Mouse (Mus musculus) midbrain, embryonic 10.5 days (tissue): ENCODE results near the gene Ccdc105. TPM values are rescaled to one million over a fixed set of nuclear protein-coding genes. Genes with fewer than 3 reads are reported as not detected.

Experiments
- DNase-seq: peaks from one replicate; pipeline ENCODE4 v3.0.0-alpha.2; 2017; ENCODE audit warnings: low spot score
- H3K27ac ChIP-seq: fragments of 300-500 bp; sonication (generic); replicated peaks from 2 replicates; pipeline ENCODE4 v1.5.1; 2016; ENCODE audit warnings: mild to moderate bottlenecking
- H3K27me3 ChIP-seq: fragments of 300-500 bp; sonication (generic); 2 replicates; pipeline ENCODE4 v1.6.1; 2016; ENCODE audit warnings: low read depth, mild to moderate bottlenecking; ENCODE audit not compliant: poor library complexity, severe bottlenecking
- H3K36me3 ChIP-seq: fragments of 300-500 bp; sonication (generic); 2 replicates; pipeline ENCODE4 v1.6.1; 2016; ENCODE audit warnings: mild to moderate bottlenecking, moderate library complexity
- H3K4me1 ChIP-seq: fragments of 300-500 bp; sonication (generic); 2 replicates; pipeline ENCODE4 v1.6.1; 2016
- H3K4me3 ChIP-seq: fragments of 300-500 bp; sonication (generic); 2 replicates; pipeline ENCODE4 v1.5.1; 2016; ENCODE audit warnings: mild to moderate bottlenecking, moderate library complexity
- H3K9me3 ChIP-seq: fragments of 300-500 bp; sonication (generic); replicated peaks from 2 replicates; pipeline ENCODE4 v1.6.1; 2016; ENCODE audit warnings: mild to moderate bottlenecking
- WGBS: fragments of 180-500 bp; shearing (Covaris S2); methylation state at CpG from one replicate; pipeline ENCODE4 v1.1.7; 2016; 5-methylcytosine and 5-hydroxymethylcytosine counted together
- polyA plus RNA-seq: library from polyadenylated mRNA; unstranded; fragments of >200 nt; fragmentation: Nextera tagmentation; extraction: Ambion mirVana; gene quantifications from 2 replicates; pipeline ENCODE4 v1.2.1, GENCODE M21; 2016

Ccdc105 gene
- polyA plus RNA-seq, 1 experiment from 2014 or later: not detected

GRCm38 (mm10) chr10:78745453-78746232, 7.2 kb downstream of the Ccdc105 start:
- WGBS: 65% methylated on average over 4 of the region's 4 CpGs
- H3K4me3 ChIP-seq: no peak overlapping the region
- no peak for DNase-seq
- H3K9me3 ChIP-seq: no peaks in the 10 kb centered on the region
- H3K27ac ChIP-seq: no peak overlapping the region
- peaks cover 13% of the 10 kb centered on the region for H3K4me1 ChIP-seq
- H3K27me3 ChIP-seq: peaks cover 11% of the 10 kb centered on the region
- H3K36me3 ChIP-seq: no peaks in the 10 kb centered on the region

GRCm38 (mm10) chr10:78743721-78744120, 9.1 kb downstream of the Ccdc105 start:
- no peaks in the 10 kb centered on the region for H3K9me3 ChIP-seq
- DNase-seq: no peak
- H3K27ac ChIP-seq: no peak overlapping the region
- H3K4me3 ChIP-seq: no peak overlapping the region
- no peaks in the 10 kb centered on the region for H3K36me3 ChIP-seq
- H3K4me1 ChIP-seq: peaks cover 13% of the 10 kb centered on the region
- H3K27me3 ChIP-seq: peaks cover 9% of the 10 kb centered on the region

GRCm38 (mm10) chr10:78739821-78740220, 13.0 kb downstream of the Ccdc105 start:
- WGBS: 76% methylated on average over 4 of the region's 4 CpGs

GRCm38 (mm10) chr10:78727876-78728275, 25.0 kb downstream of the Ccdc105 start:
- H3K27me3 ChIP-seq: no peaks in the 10 kb centered on the region
- no peak overlapping the region for H3K27ac ChIP-seq
- WGBS: 87% methylated on average over 5 of the region's 5 CpGs
- H3K4me1 ChIP-seq: no peaks in the 10 kb centered on the region
- no peak for DNase-seq
- H3K9me3 ChIP-seq: no peaks in the 10 kb centered on the region
- no peaks in the 10 kb centered on the region for H3K36me3 ChIP-seq
- no peak overlapping the region for H3K4me3 ChIP-seq

More at GRCm38 (mm10) chr10:78739821-78740220, 13.0 kb downstream of the Ccdc105 start:
- Histone ChIP-seq H3K4me1 (no peaks in the 10 kb centered on the region), H3K9me3 (no peaks in the 10 kb centered on the region), H3K27ac (no peak overlapping the region), H3K4me3 (no peak overlapping the region), H3K36me3 (no peaks in the 10 kb centered on the region), H3K27me3 (no peaks in the 10 kb centered on the region)
- DNase-seq: no peak

- H3K4me3 ChIP-seq: no peak overlapping the region
- no peaks in the 10 kb centered on the region for H3K9me3 ChIP-seq
- H3K27me3 ChIP-seq: no peaks in the 10 kb centered on the region
- no peaks in the 10 kb centered on the region for H3K4me1 ChIP-seq
- H3K36me3 ChIP-seq: no peaks in the 10 kb centered on the region
- 89% methylated on average over 3 of the region's 3 CpGs for WGBS
- no peak for DNase-seq
- no peak overlapping the region for H3K27ac ChIP-seq
Observed at GRCm38 (mm10) chr10:78727035-78727434, 25.8 kb downstream of the Ccdc105 start.

GRCm38 (mm10) chr10:78723416-78723815, 29.4 kb downstream of the Ccdc105 start:
- H3K36me3 ChIP-seq: no peaks in the 10 kb centered on the region
- H3K9me3 ChIP-seq: no peaks in the 10 kb centered on the region
- no peak for DNase-seq
- WGBS: 42% methylated on average over 2 of the region's 2 CpGs
- H3K27ac ChIP-seq: no peak overlapping the region
- no peaks in the 10 kb centered on the region for H3K27me3 ChIP-seq
- H3K4me3 ChIP-seq: no peak overlapping the region
- H3K4me1 ChIP-seq: no peaks in the 10 kb centered on the region

- Histone ChIP-seq H3K27ac (no peak overlapping the region), H3K4me3 (no peak overlapping the region), H3K9me3 (no peaks in the 10 kb centered on the region), H3K36me3 (no peaks in the 10 kb centered on the region), H3K4me1 (no peaks in the 10 kb centered on the region), H3K27me3 (no peaks in the 10 kb centered on the region)
- DNase-seq: no peak
- 87% methylated on average over 2 of the region's 2 CpGs for WGBS
Observed at GRCm38 (mm10) chr10:78722654-78723053, 30.2 kb downstream of the Ccdc105 start.

- H3K9me3 ChIP-seq: no peaks in the 10 kb centered on the region
- H3K4me3 ChIP-seq: no peak overlapping the region
- H3K27ac ChIP-seq: no peak overlapping the region
- WGBS: 86% methylated on average over 5 of the region's 5 CpGs
- no peaks in the 10 kb centered on the region for H3K36me3 ChIP-seq
- DNase-seq: no peak
- no peaks in the 10 kb centered on the region for H3K4me1 ChIP-seq
- no peaks in the 10 kb centered on the region for H3K27me3 ChIP-seq
Observed at GRCm38 (mm10) chr10:78722036-78722435, 30.8 kb downstream of the Ccdc105 start.

- no peak within 1 kb of the TSS for H3K27ac ChIP-seq
- 66% methylated on average over 11 of the region's 11 CpGs for WGBS
- no peaks in the 10 kb centered on the region for H3K27me3 ChIP-seq
- H3K4me3 ChIP-seq: no peak within 1 kb of the TSS
- DNase-seq: no peak
- no peaks in the 10 kb centered on the region for H3K9me3 ChIP-seq
- H3K4me1 ChIP-seq: no peaks in the 10 kb centered on the region
- H3K36me3 ChIP-seq: no peaks in the 10 kb centered on the region
Observed at GRCm38 (mm10) chr10:78718056-78718455, 34.8 kb downstream of the Ccdc105 start, which contains the start of gene Casp14. Gene Casp14, minus strand, starts transcription at chr10:78718294.

GRCm38 (mm10) chr10:78716231-78716630, 36.6 kb downstream of the Ccdc105 start:
- Histone ChIP-seq H3K4me3 (no peak overlapping the region), H3K9me3 (no peaks in the 10 kb centered on the region), H3K27ac (no peak overlapping the region), H3K4me1 (no peaks in the 10 kb centered on the region), H3K27me3 (no peaks in the 10 kb centered on the region), H3K36me3 (no peaks in the 10 kb centered on the region)
- no peak for DNase-seq

- no peaks in the 10 kb centered on the region for H3K9me3 ChIP-seq
- no peak for DNase-seq
- H3K36me3 ChIP-seq: no peaks in the 10 kb centered on the region
- 96% methylated on average over 7 of the region's 7 CpGs for WGBS
- no peak overlapping the region for H3K27ac ChIP-seq
- H3K4me1 ChIP-seq: no peaks in the 10 kb centered on the region
- no peak overlapping the region for H3K4me3 ChIP-seq
- no peaks in the 10 kb centered on the region for H3K27me3 ChIP-seq
Observed at GRCm38 (mm10) chr10:78715156-78715555, 37.7 kb downstream of the Ccdc105 start.

- H3K27me3 ChIP-seq: no peaks in the 10 kb centered on the region
Observed at GRCm38 (mm10) chr10:78714129-78714528, 38.7 kb downstream of the Ccdc105 start.

GRCm38 (mm10) chr10:78710706-78711105, 42.2 kb downstream of the Ccdc105 start:
- Histone ChIP-seq H3K36me3 (no peaks in the 10 kb centered on the region), H3K9me3 (no peaks in the 10 kb centered on the region), H3K4me3 (no peak overlapping the region), H3K4me1 (no peaks in the 10 kb centered on the region), H3K27me3 (no peaks in the 10 kb centered on the region), H3K27ac (no peak overlapping the region)
- no peak for DNase-seq

More at GRCm38 (mm10) chr10:78714129-78714528, 38.7 kb downstream of the Ccdc105 start:
- DNase-seq: no peak
- no peaks in the 10 kb centered on the region for H3K4me1 ChIP-seq
- H3K4me3 ChIP-seq: no peak overlapping the region
- 86% methylated on average over 6 of the region's 6 CpGs for WGBS
- no peaks in the 10 kb centered on the region for H3K36me3 ChIP-seq
- H3K27ac ChIP-seq: no peak overlapping the region
- no peaks in the 10 kb centered on the region for H3K9me3 ChIP-seq
